Mouse (Mus musculus): ENCODE results near the gene Gm8909. TPM values are rescaled to one million over a fixed set of nuclear protein-coding genes. Genes with fewer than 3 reads are reported as not detected.
"Not testable (repeated sequence)": the region's sequence is repeated elsewhere in the genome, so short reads cannot be mapped to it uniquely, and the experiment has no call there.

Gm8909 gene
- polyA plus RNA-seq, 1 experiment from 2014 or later, result not detected

GRCm38 (mm10) chr17:36187540-36187939, 19.2 kb upstream of the Gm8909 start:
- ATAC-seq (replicated peaks; ENCODE audit: low FRiP score), result no peak
- no peak overlapping the region for H3K4me3 ChIP-seq (replicated peaks)
- no peaks in the 10 kb centered on the region for H3K4me1 ChIP-seq
- H3K9me3 ChIP-seq (replicated peaks), result no peaks in the 10 kb centered on the region
- H3K36me3 ChIP-seq, result no peaks in the 10 kb centered on the region
- H3K9ac ChIP-seq, result no peak overlapping the region
- no peak overlapping the region for H3K27ac ChIP-seq
- H3K4me2 ChIP-seq, result no peak overlapping the region
- WGBS, result 47% methylated on average over 3 of the region's 3 CpGs
- H3K27me3 ChIP-seq, result peaks cover 85% of the 10 kb centered on the region

- Histone ChIP-seq H3K27me3 (peaks cover 72% of the 10 kb centered on the region), H3K27ac (no peak overlapping the region), H3K9ac (no peak overlapping the region), H3K4me1 (no peaks in the 10 kb centered on the region), H3K4me2 (no peak overlapping the region), H3K9me3 (replicated peaks) (no peaks in the 10 kb centered on the region), H3K4me3 (replicated peaks) (no peak overlapping the region), H3K36me3 (no peaks in the 10 kb centered on the region)
- WGBS, result 80% methylated on average over 12 of the region's 12 CpGs
- no peak for ATAC-seq (replicated peaks; ENCODE audit: low FRiP score)
Observed at GRCm38 (mm10) chr17:36182212-36182611, 13.9 kb upstream of the Gm8909 start.

GRCm38 (mm10) chr17:36179446-36179845, 11.1 kb upstream of the Gm8909 start:
- Histone ChIP-seq H3K4me3 (replicated peaks) (peak overlapping the region; percentile 42), H3K27me3 (peaks cover 49% of the 10 kb centered on the region), H3K4me2 (peak overlapping the region; percentile 73)
- H3K36me3 ChIP-seq; H3K27ac ChIP-seq; ATAC-seq (replicated peaks; ENCODE audit: low FRiP score); H3K9me3 ChIP-seq (replicated peaks); H3K4me1 ChIP-seq; H3K9ac ChIP-seq: not testable (repeated sequence)
- 10% methylated on average over 10 of the region's 10 CpGs for WGBS

- peak overlapping the region; percentile 42 for H3K4me3 ChIP-seq (replicated peaks)
- H3K36me3 ChIP-seq; H3K27ac ChIP-seq; H3K9ac ChIP-seq; H3K9me3 ChIP-seq (replicated peaks); H3K4me1 ChIP-seq: not testable (repeated sequence)
- ATAC-seq (replicated peaks; ENCODE audit: low FRiP score), result peak; percentile 73
- WGBS, result under 1% methylated on average over 40 of the region's 40 CpGs
- H3K27me3 ChIP-seq, result peaks cover 47% of the 10 kb centered on the region
- peak overlapping the region; percentile 73 for H3K4me2 ChIP-seq
Observed at GRCm38 (mm10) chr17:36178938-36179337, 10.6 kb upstream of the Gm8909 start.

- H3K9ac ChIP-seq; H3K36me3 ChIP-seq; H3K9me3 ChIP-seq (replicated peaks); H3K4me3 ChIP-seq (replicated peaks); H3K4me1 ChIP-seq; H3K4me2 ChIP-seq; H3K27ac ChIP-seq; ATAC-seq (replicated peaks; ENCODE audit: low FRiP score): not testable (repeated sequence)
- no CpG with 5 or more reads among the region's 2 CpGs for WGBS
- H3K27me3 ChIP-seq, result peaks cover 35% of the 10 kb centered on the region
Observed at GRCm38 (mm10) chr17:36176132-36176531, 7.8 kb upstream of the Gm8909 start.

GRCm38 (mm10) chr17:36170287-36170814, 2.0 kb upstream of the Gm8909 start:
- 67% methylated on average over 1 of the region's 1 CpGs for WGBS
- no peak for ATAC-seq (replicated peaks; ENCODE audit: low FRiP score)
- H3K27ac ChIP-seq, result no peak overlapping the region
- H3K4me2 ChIP-seq, result no peak overlapping the region
- H3K9me3 ChIP-seq (replicated peaks), result no peaks in the 10 kb centered on the region
- no peaks in the 10 kb centered on the region for H3K36me3 ChIP-seq
- H3K9ac ChIP-seq, result no peak overlapping the region
- peaks cover 65% of the 10 kb centered on the region for H3K27me3 ChIP-seq
- H3K4me1 ChIP-seq, result peaks cover 11% of the 10 kb centered on the region
- H3K4me3 ChIP-seq (replicated peaks), result no peak overlapping the region

GRCm38 (mm10) chr17:36169753-36170152, 1.4 kb upstream of the Gm8909 start:
- Histone ChIP-seq H3K9me3 (replicated peaks) (no peaks in the 10 kb centered on the region), H3K4me1 (peaks cover 11% of the 10 kb centered on the region), H3K27me3 (peaks cover 71% of the 10 kb centered on the region), H3K36me3 (no peaks in the 10 kb centered on the region), H3K9ac (no peak overlapping the region), H3K4me3 (replicated peaks) (no peak overlapping the region), H3K27ac (no peak overlapping the region), H3K4me2 (no peak overlapping the region)
- no peak for ATAC-seq (replicated peaks; ENCODE audit: low FRiP score)

GRCm38 (mm10) chr17:36169094-36169493, 757 bp upstream of the Gm8909 start:
- H3K4me3 ChIP-seq (replicated peaks); H3K9ac ChIP-seq; H3K36me3 ChIP-seq; H3K27ac ChIP-seq; H3K4me2 ChIP-seq; H3K9me3 ChIP-seq (replicated peaks); ATAC-seq (replicated peaks; ENCODE audit: low FRiP score): not testable (repeated sequence)
- Histone ChIP-seq H3K4me1 (peaks cover 11% of the 10 kb centered on the region), H3K27me3 (peaks cover 76% of the 10 kb centered on the region)
- 63% methylated on average over 1 of the region's 1 CpGs for WGBS

- 2% methylated on average over 50 of the region's 51 CpGs for WGBS
- H3K36me3 ChIP-seq, result no peaks in the 10 kb centered on the region
- no peak overlapping the region for H3K9ac ChIP-seq
- H3K27me3 ChIP-seq, result peaks cover 88% of the 10 kb centered on the region
- no peak overlapping the region for H3K27ac ChIP-seq
- H3K9me3 ChIP-seq (replicated peaks), result no peaks in the 10 kb centered on the region
- peak overlapping the region; percentile 59 for H3K4me2 ChIP-seq
- no peak for ATAC-seq (replicated peaks; ENCODE audit: low FRiP score)
- H3K4me3 ChIP-seq (replicated peaks), result peak overlapping the region; percentile 38
- H3K4me1 ChIP-seq, result peaks cover 11% of the 10 kb centered on the region
Observed at GRCm38 (mm10) chr17:36167306-36168038, 865 bp downstream of the Gm8909 start.

GRCm38 (mm10) chr17:36166901-36167300, 1.4 kb downstream of the Gm8909 start:
- H3K27me3 ChIP-seq, result peaks cover 91% of the 10 kb centered on the region
- not testable (repeated sequence) for H3K4me2 ChIP-seq; H3K9ac ChIP-seq; H3K4me3 ChIP-seq (replicated peaks); ATAC-seq (replicated peaks; ENCODE audit: low FRiP score); H3K27ac ChIP-seq; H3K9me3 ChIP-seq (replicated peaks); H3K36me3 ChIP-seq
- WGBS, result 17% methylated on average over 2 of the region's 2 CpGs
- H3K4me1 ChIP-seq, result peaks cover 11% of the 10 kb centered on the region

GRCm38 (mm10) chr17:36161129-36162051, 6.9 kb downstream of the Gm8909 start:
- peak overlapping the region; percentile 18 for H3K4me3 ChIP-seq (replicated peaks)
- peaks cover 91% of the 10 kb centered on the region for H3K27me3 ChIP-seq
- H3K36me3 ChIP-seq, result no peaks in the 10 kb centered on the region
- no peak overlapping the region for H3K27ac ChIP-seq
- 2% methylated on average over 56 of the region's 56 CpGs for WGBS
- peak overlapping the region; percentile 43 for H3K4me2 ChIP-seq
- no peaks in the 10 kb centered on the region for H3K9me3 ChIP-seq (replicated peaks)
- ATAC-seq (replicated peaks; ENCODE audit: low FRiP score), result 0 out of 2 replicates have a peak, but pooled peaks have one; percentile 15
- peaks cover 9% of the 10 kb centered on the region; the same call in 1 of the 2 replicates for H3K4me1 ChIP-seq
- no peak overlapping the region for H3K9ac ChIP-seq

- not testable (repeated sequence) for H3K9ac ChIP-seq; H3K4me1 ChIP-seq; H3K9me3 ChIP-seq (replicated peaks); ATAC-seq (replicated peaks; ENCODE audit: low FRiP score); H3K27ac ChIP-seq; H3K36me3 ChIP-seq
- H3K4me3 ChIP-seq (replicated peaks), result peak overlapping the region; percentile 36; the same call in 1 of the 2 replicates
- peaks cover 91% of the 10 kb centered on the region for H3K27me3 ChIP-seq
- 11% methylated on average over 11 of the region's 11 CpGs for WGBS
- H3K4me2 ChIP-seq, result peak overlapping the region; percentile 60
Observed at GRCm38 (mm10) chr17:36158264-36158663, 10.1 kb downstream of the Gm8909 start.

Data from kidney, embryonic 15.5 days (tissue).